Mouse (Mus musculus) kidney, adult 9 months (tissue): ENCODE data around the gene Twf2.

ENCODE experiments used
- DNase-seq: peaks from one replicate; pipeline ENCODE4 v3.0.0; 2022

The Twf2 gene

GRCm38 (mm10) chr9:106179964-106180363, 22.9 kb upstream of the Twf2 start:
- no peak for DNase-seq

GRCm38 (mm10) chr9:106182146-106182545, 20.8 kb upstream of the Twf2 start:
- peak; percentile 51 for DNase-seq

GRCm38 (mm10) chr9:106183996-106184395, 18.9 kb upstream of the Twf2 start:
- peak; percentile 82 for DNase-seq

- no peak for DNase-seq
These were observed 11.6 kb upstream of the Twf2 start for GRCm38 (mm10) chr9:106191355-106191754.

- no peak for DNase-seq
These were observed 10.9 kb upstream of the Twf2 start for GRCm38 (mm10) chr9:106192024-106192423.

GRCm38 (mm10) chr9:106192998-106193397, 9.9 kb upstream of the Twf2 start:
- no peak for DNase-seq

GRCm38 (mm10) chr9:106193930-106194807, 8.7 kb upstream of the Twf2 start:
- DNase-seq, result no peak

- no peak for DNase-seq
These were observed 7.2 kb upstream of the Twf2 start for GRCm38 (mm10) chr9:106195693-106196092.

GRCm38 (mm10) chr9:106197081-106197713, 5.7 kb upstream of the Twf2 start:
- no peak for DNase-seq

GRCm38 (mm10) chr9:106197732-106198131, 5.2 kb upstream of the Twf2 start:
- DNase-seq, result no peak

- DNase-seq, result peak; percentile 75
These were observed 3.9 kb upstream of the Twf2 start for GRCm38 (mm10) chr9:106198962-106199458.

- DNase-seq, result no peak
These were observed 3.2 kb upstream of the Twf2 start, which contains the start of gene Ppm1m for GRCm38 (mm10) chr9:106199535-106200272. TSS of gene Ppm1m (minus strand) at chr9:106199746.

- DNase-seq, result no peak
These were observed 1.0 kb upstream of the Twf2 start for GRCm38 (mm10) chr9:106201895-106202294.

- no peak for DNase-seq
These were observed 1.3 kb downstream of the Twf2 start for GRCm38 (mm10) chr9:106203990-106204851.

GRCm38 (mm10) chr9:106205713-106206290, 2.9 kb downstream of the Twf2 start:
- no peak for DNase-seq

- no peak for DNase-seq
These were observed 3.6 kb downstream of the Twf2 start for GRCm38 (mm10) chr9:106206515-106206914.

GRCm38 (mm10) chr9:106208181-106208580, 5.3 kb downstream of the Twf2 start:
- no peak for DNase-seq

- DNase-seq, result no peak
These were observed 7.0 kb downstream of the Twf2 start for GRCm38 (mm10) chr9:106209954-106210353.

- DNase-seq, result no peak
These were observed 8.1 kb downstream of the Twf2 start for GRCm38 (mm10) chr9:106210853-106211609.

- DNase-seq, result peak; percentile 89
These were observed 9.0 kb downstream of the Twf2 start for GRCm38 (mm10) chr9:106211680-106212593.
